8 mouse cellular contexts compared by ENCODE assay signal in genomic region chr11:115483726-115484125, GRCm38 (mm10). TPM values are rescaled to one million over a fixed set of nuclear protein-coding genes. Genes with fewer than 3 reads are reported as not detected.
A peak's percentile ranks its signal among the peaks of the same experiment; 100 is the strongest.
DNase-seq lines count a peak whose midpoint lies in the region; TF ChIP-seq lines count a peak whose summit lies in the region.
"Had no signal": no experiment of that assay in that cellular context is flagged by ENCODE, and none has a peak within 500 bp of the region (broad histone marks: within the 10 kb centered on the region; RNA-seq: fewer than 3 reads in every experiment).

No protein-coding gene starts in this region.

- no peaks in the 10 kb centered on the region for H3K27me3 ChIP-seq in cerebellum, adult 2 months (ENCODE audit: control insufficient read depth, insufficient read depth, low read length)
- H3K27me3 ChIP-seq: limb, embryonic 15.5 days had no signal

- no peak overlapping the region for H3K4me3 ChIP-seq in cerebellum, adult 2 months (replicated peaks; ENCODE audit: insufficient read depth, low read depth, low read length)
- H3K4me3 ChIP-seq in layer of hippocampus, adult 2 months: no peak overlapping the region
- H3K4me3 ChIP-seq: limb, embryonic 15.5 days had no signal

- peaks cover 4% of the 10 kb centered on the region; the same call in 1 of the 2 replicates for H3K4me1 ChIP-seq in cerebellum, adult 2 months (ENCODE audit: control insufficient read depth, insufficient read depth, low read length)

- TF ChIP-seq POLR2A in cerebellum, adult 2 months (IDR thresholded peaks at IDR 0.05; ENCODE audit: borderline replicate concordance, insufficient read depth, low read length): no peak

- 15% methylated on average over 6 of the region's 6 CpGs for WGBS in cerebellum, adult 2 months

- peak; percentile 77 to 81 for DNase-seq in CD8-positive naive resting alpha-beta T cell, adult 2 months (ENCODE audit: low read depth in 2 of 2, low spot score in 2 of 2)
- peak; percentile 36 for DNase-seq in MEL-GATA-1-ER (ENCODE audit: extremely low read depth, low read depth)
- DNase-seq in cerebellum, adult 2 months: peak; percentile 73 to 87
- peak; percentile 50 for DNase-seq in gastrocnemius, postnatal 25 days
- peak; percentile 72 to 90 for DNase-seq in layer of hippocampus, adult 2 months (ENCODE audit: low spot score in 2 of 2)
- DNase-seq in lung, postnatal 14 days: peak; percentile 80
- DNase-seq in right cerebral cortex, postnatal 36 days (ENCODE audit: low spot score in 2 of 2): peak; percentile 57 to 60

- no peak overlapping the region for H3K27ac ChIP-seq in cerebellum, adult 2 months (ENCODE audit: insufficient read depth, low read length)
- peak overlapping the region; percentile 82 for H3K27ac ChIP-seq in layer of hippocampus, adult 2 months
- H3K27ac ChIP-seq: limb, embryonic 15.5 days had no signal

- peak; percentile 82 for TF ChIP-seq CTCF in cerebellum, adult 2 months (IDR thresholded peaks at IDR 0.05; ENCODE audit: borderline replicate concordance, insufficient read depth, low read depth, low read length)
- peak; percentile 99 for TF ChIP-seq CTCF in layer of hippocampus, adult 2 months (conservative IDR thresholded peaks at IDR 0.05)

RNA-seq across cellular contexts. Expression of gene Nt5c, which starts 7.9 kb away (rescaled TPM):
- 98.2 and 102 TPM in 2 replicates for polyA plus RNA-seq in cerebellum, adult 2 months (2012; rRNA removed)
- 10 to 100 TPM in 1 of 2 experiments, 1 to 10 TPM in 1; 8.7 to 11.2 TPM for total RNA-seq in gastrocnemius, postnatal 25 days (2021)
- total RNA-seq in layer of hippocampus, adult 2 months (2021): 10 to 100 TPM; 64.3 to 65.5 TPM

RNA-seq across cellular contexts. Expression of gene Armc7, which starts 8.3 kb away (rescaled TPM):
- polyA plus RNA-seq in cerebellum, adult 2 months (2012; rRNA removed): 7.3 and 8.5 TPM in 2 replicates
- total RNA-seq in gastrocnemius, postnatal 25 days (2021): 1 to 10 TPM in 1 of 2 experiments, under 1 TPM in 1; 0.94 to 1.0 TPM
- 10 to 100 TPM; 10.4 to 10.9 TPM for total RNA-seq in layer of hippocampus, adult 2 months (2021)

RNA-seq across cellular contexts. Expression of gene Slc16a5, which starts 21.5 kb away (rescaled TPM):
- polyA plus RNA-seq in cerebellum, adult 2 months (2012; rRNA removed): 0.08 and 0.25 TPM in 2 replicates
- total RNA-seq in gastrocnemius, postnatal 25 days (2021): not detected
- not detected for total RNA-seq in layer of hippocampus, adult 2 months (2021)
- polyA plus RNA-seq: limb, embryonic 15.5 days had no signal

RNA-seq across cellular contexts. Expression of gene Jpt1, which starts 30.5 kb away (rescaled TPM):
- polyA plus RNA-seq in cerebellum, adult 2 months (2012; rRNA removed): 75.1 and 77.2 TPM in 2 replicates
- 10 to 100 TPM; 36.9 to 41.2 TPM for total RNA-seq in gastrocnemius, postnatal 25 days (2021)
- 100 to 1,000 TPM; 140 to 142 TPM for total RNA-seq in layer of hippocampus, adult 2 months (2021)

RNA-seq across cellular contexts. Expression of gene Trim80, which starts 43.4 kb away (rescaled TPM):
- polyA plus RNA-seq in cerebellum, adult 2 months (2012; rRNA removed): 0.15 and 0.25 TPM in 2 replicates
- total RNA-seq in gastrocnemius, postnatal 25 days (2021): not detected
- total RNA-seq in layer of hippocampus, adult 2 months (2021): not detected
- polyA plus RNA-seq: limb, embryonic 15.5 days had no signal

Comparison
In these comparisons a context has a peak if more than half of its experiments do, and no peak if none do; other contexts are left out.
1. RNA of gene Nt5c, which starts 7.9 kb away (total RNA-seq): 64.3 to 65.5 TPM in layer of hippocampus, adult 2 months; 8.7 to 11.2 TPM in gastrocnemius, postnatal 25 days; every median in the first group is over 4 times any median in the second.
2. RNA of gene Armc7, which starts 8.3 kb away (total RNA-seq): 10.4 to 10.9 TPM in layer of hippocampus, adult 2 months; 0.94 to 1.0 TPM in gastrocnemius, postnatal 25 days; every median in the first group is over 4 times any median in the second.
3. Peak in every context shown above with its lines, with median percentiles within 50 percentile points of each other: DNase-seq.